Mouse (Mus musculus): ENCODE data around the gene Trp53. TPM values are rescaled to one million over a fixed set of nuclear protein-coding genes. Genes with fewer than 3 reads are reported as not detected.
A peak's percentile ranks its signal among the peaks of the same experiment; 100 is the strongest.

The Trp53 gene
- polyA plus RNA-seq (2015; fragmentation: Nextera tagmentation; extraction: Ambion mirVana) = 34.5 and 37.5 TPM in 2 replicates

DNA sequence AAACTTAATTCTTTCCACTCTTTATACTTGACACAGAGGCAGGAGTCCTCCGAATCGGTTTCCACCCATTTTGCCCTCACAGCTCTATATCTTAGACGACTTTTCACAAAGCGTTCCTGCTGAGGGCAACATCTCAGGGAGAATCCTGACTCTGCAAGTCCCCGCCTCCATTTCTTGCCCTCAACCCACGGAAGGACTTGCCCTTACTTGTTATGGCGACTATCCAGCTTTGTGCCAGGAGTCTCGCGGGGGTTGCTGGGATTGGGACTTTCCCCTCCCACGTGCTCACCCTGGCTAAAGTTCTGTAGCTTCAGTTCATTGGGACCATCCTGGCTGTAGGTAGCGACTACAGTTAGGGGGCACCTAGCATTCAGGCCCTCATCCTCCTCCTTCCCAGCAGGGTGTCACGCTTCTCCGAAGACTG, at the start of gene Trp53, which contains the start of gene Wrap53:
Trp53 (plus strand) TSS at position 269 of the 424 bp plus-strand sequence.
Wrap53 (minus strand) TSS at position 165 of the 424 bp plus-strand sequence.

DNA sequence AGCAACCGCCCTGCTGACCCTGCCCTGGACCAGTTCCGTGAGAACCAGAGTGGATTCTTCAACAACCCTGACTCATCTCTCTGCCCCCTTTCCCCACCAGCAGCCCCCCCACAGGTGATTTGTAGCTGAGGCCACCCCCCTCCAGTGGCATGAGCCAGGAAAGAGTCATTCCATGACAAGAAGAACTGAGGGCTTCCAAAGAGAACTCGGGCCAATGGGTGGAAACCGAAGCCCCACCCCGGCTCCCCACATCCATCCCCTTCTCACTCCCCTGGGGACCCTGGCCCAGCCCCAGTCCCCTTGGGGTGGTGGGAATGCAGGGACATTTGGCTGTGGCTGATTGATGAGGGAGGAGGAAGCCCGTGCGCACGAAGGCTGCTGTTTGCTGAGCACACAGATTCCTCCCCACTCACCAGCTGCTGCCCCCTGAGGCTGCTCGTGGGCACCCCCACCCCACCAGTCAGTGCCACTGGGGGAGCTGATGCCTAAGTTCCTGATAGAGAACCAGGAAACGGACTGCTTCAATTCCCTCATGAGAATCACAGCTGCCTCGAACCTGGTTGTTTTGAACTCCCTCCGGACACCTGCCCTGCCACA, 31.0 kb upstream of the Trp53 start, which contains the start of gene Dnah2:
Dnah2 (minus strand) TSS at position 51 of the 597 bp plus-strand sequence.

GRCm38 (mm10) chr11:69559851-69560765, 20.1 kb upstream of the Trp53 start, which contains the start of gene Efnb3:
TSS of gene Efnb3 (minus strand) at chr11:69560205.

DNA sequence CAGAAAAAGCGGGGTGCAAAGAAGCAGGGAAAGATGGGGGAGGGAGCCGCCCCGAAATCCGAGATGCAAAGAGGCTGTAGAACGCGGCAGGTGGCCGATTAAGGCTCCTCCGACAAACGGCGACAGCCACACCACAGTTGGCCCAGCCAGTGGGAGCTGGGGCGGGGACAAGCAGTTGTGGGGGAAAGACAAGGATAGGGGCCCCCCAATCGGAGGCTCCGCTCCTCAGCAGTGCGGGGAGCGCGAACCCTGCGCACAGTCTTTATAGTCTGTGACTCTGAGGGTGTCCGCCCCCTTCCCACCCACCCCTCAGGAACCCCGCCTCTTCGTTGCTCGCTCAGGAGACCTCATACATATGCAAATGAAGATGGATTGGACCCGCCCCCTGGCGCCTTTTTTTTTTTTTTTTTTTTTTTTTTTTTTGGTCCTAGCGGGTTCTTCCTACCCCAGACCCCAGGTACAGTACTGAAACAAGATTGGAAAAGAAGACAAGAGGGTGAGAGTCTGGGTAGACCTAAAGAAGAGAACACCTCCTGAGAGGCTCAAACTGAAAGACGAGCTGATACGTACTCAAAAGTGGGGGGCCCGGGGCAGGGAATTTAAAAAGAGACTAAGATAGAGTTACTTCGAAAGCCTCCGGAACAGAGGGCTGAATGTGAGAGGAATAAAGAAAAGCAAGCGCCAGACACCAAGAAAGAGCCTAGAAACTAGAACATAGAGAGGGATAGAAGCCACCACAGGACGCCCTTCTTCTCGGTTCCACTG, 25.7 kb downstream of the Trp53 start, which contains the start of gene Atp1b2:
Atp1b2 (minus strand) TSS at position 217 of the 765 bp plus-strand sequence.

GRCm38 (mm10) chr11:69617805-69618204, 37.6 kb downstream of the Trp53 start, which contains the start of gene Shbg:
TSS of gene Shbg (minus strand) at chr11:69617905.

DNA sequence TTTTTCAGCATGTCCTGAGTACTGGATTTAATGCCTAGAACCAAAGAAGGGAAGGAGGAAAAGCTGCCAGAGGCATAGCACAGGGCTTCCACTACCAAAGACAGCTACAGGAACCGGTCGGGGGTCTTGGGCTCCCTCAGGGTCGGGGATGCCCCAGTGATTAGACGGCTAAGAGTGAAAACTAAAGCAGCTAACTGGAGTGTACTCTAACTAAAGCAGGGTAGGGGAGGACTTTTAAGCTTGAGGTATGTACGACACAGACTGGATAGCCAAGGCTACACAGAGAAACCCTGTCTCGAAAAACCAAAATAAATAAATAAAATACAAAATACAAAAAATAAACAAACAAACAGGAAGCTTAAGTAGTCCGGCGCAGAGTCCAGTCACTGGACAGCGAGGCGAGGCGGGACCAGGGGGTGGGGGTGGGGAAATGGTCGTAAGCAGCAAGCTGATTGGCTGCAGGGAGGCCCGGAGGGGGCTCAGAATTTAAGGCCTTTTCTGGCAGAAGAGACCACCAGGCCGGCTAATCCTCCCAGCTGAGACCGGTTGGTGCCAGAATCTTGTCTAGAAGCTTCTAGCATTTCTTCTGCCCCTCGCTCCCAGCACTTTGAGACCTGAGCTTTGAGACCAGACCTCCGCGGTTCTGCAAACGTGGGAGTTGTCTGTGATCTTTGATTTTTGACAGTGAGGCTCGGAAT, 41.6 kb downstream of the Trp53 start, which contains the start of gene Sat2:
Sat2 (plus strand) TSS at position 454 of the 698 bp plus-strand sequence.

DNA sequence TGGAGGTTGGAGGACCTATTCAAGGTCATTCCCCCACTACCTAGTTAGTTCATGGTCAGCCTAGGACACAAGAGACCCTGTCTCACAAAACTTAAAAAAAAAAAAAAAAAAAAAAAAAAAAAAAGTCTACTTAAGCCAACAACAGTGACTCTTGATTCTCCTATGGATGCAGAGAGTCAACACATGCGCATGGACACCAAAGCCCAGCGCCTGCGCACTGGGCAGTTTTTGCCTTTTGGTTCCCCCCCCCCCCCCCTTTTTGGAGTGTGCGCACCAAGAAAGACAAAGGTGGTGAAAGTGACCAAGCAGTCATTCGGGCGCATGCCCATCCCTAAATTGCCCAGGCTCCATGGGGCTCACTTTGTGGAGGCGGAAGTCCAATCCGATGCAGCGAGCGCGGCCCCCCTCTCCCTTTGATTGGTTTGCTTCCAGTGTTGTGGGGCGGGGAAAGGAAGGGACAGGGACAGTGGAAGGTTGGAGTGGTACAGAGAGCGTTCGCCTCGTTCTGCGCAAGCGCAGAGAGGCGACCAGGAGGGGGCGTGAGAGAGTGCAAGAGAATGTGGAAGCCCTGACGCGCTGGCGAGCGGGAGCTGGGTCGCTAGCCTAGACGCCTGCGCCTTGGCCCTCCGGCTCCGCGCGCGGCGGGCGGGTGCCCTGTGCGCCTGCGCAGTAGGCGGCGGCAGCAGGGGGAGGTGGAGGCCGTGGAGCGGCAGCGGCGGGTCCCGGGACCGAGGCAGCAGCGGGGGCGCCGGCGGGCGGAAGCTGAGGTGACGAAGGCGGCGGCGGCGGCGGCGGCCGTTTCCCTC, 52.3 kb downstream of the Trp53 start, which contains the start of gene Fxr2:
Fxr2 (plus strand) TSS at position 707 of the 806 bp plus-strand sequence.

MicroRNAs encoded within 50 kb of the gene (microRNA counts, 519-probe panel; counts per million panel counts)
- 2,197 counts per million, percentile 66 among the panel's probes with 10 or more counts for microRNA mmu-miR-467f

Small RNA genes lying within 50 kb of the gene (microRNA-seq; reads per million reads assigned to microRNA genes)
- gene Mir467f = 0 reads per million in 2 experiments

Other genes with a start within 250 kb of the Trp53 start
- gene Rnf227, start 239.9 kb upstream of the Trp53 start, polyA plus RNA-seq (2015; fragmentation: Nextera tagmentation; extraction: Ambion mirVana) = 2.1 and 6.3 TPM in 2 replicates
- gene Chd3, start 211.0 kb upstream of the Trp53 start, polyA plus RNA-seq (2015; fragmentation: Nextera tagmentation; extraction: Ambion mirVana) = 11.1 and 13.0 TPM in 2 replicates
- gene Naa38, start 184.9 kb upstream of the Trp53 start, polyA plus RNA-seq (2015; fragmentation: Nextera tagmentation; extraction: Ambion mirVana) = 111 and 120 TPM in 2 replicates
- gene Cyb5d1, start 184.7 kb upstream of the Trp53 start, polyA plus RNA-seq (2015; fragmentation: Nextera tagmentation; extraction: Ambion mirVana) = 12.4 and 14.5 TPM in 2 replicates
- 29.1 and 32.8 TPM in 2 replicates for gene Tmem88, start 182.1 kb upstream of the Trp53 start, polyA plus RNA-seq (2015; fragmentation: Nextera tagmentation; extraction: Ambion mirVana)
- gene Kdm6b, start 166.7 kb upstream of the Trp53 start, polyA plus RNA-seq (2015; fragmentation: Nextera tagmentation; extraction: Ambion mirVana) = 19.0 and 19.9 TPM in 2 replicates
- 0.36 and 0.65 TPM in 2 replicates for gene Dnah2, start 31.2 kb upstream of the Trp53 start, polyA plus RNA-seq (2015; fragmentation: Nextera tagmentation; extraction: Ambion mirVana)
- 0.50 and 0.89 TPM in 2 replicates for gene Efnb3, start 20.2 kb upstream of the Trp53 start, polyA plus RNA-seq (2015; fragmentation: Nextera tagmentation; extraction: Ambion mirVana)
- gene Wrap53, start 104 bp upstream of the Trp53 start, polyA plus RNA-seq (2015; fragmentation: Nextera tagmentation; extraction: Ambion mirVana) = 5.3 and 7.8 TPM in 2 replicates
- gene Atp1b2, start 25.6 kb downstream of the Trp53 start, polyA plus RNA-seq (2015; fragmentation: Nextera tagmentation; extraction: Ambion mirVana) = 74.2 and 78.6 TPM in 2 replicates
- gene Shbg, start 37.5 kb downstream of the Trp53 start, polyA plus RNA-seq (2015; fragmentation: Nextera tagmentation; extraction: Ambion mirVana) = 0.45 and 0.63 TPM in 2 replicates
- 12.4 and 15.9 TPM in 2 replicates for gene Sat2, start 41.7 kb downstream of the Trp53 start, polyA plus RNA-seq (2015; fragmentation: Nextera tagmentation; extraction: Ambion mirVana)
- 19.9 and 21.3 TPM in 2 replicates for gene Fxr2, start 52.6 kb downstream of the Trp53 start, polyA plus RNA-seq (2015; fragmentation: Nextera tagmentation; extraction: Ambion mirVana)
- gene Sox15, start 75.0 kb downstream of the Trp53 start, polyA plus RNA-seq (2015; fragmentation: Nextera tagmentation; extraction: Ambion mirVana) = 0.16 TPM in 1 of 2 replicates, not detected in the other
- gene Mpdu1, start 82.3 kb downstream of the Trp53 start, polyA plus RNA-seq (2015; fragmentation: Nextera tagmentation; extraction: Ambion mirVana) = 29.7 and 47.4 TPM in 2 replicates
- gene Cd68, start 85.8 kb downstream of the Trp53 start, polyA plus RNA-seq (2015; fragmentation: Nextera tagmentation; extraction: Ambion mirVana) = 16.2 and 25.5 TPM in 2 replicates
- gene Eif4a1, start 92.1 kb downstream of the Trp53 start, polyA plus RNA-seq (2015; fragmentation: Nextera tagmentation; extraction: Ambion mirVana) = 167 and 224 TPM in 2 replicates
- gene Senp3, start 101.7 kb downstream of the Trp53 start, polyA plus RNA-seq (2015; fragmentation: Nextera tagmentation; extraction: Ambion mirVana) = 26.4 and 29.2 TPM in 2 replicates
- gene Tnfsf13, start 105.4 kb downstream of the Trp53 start, polyA plus RNA-seq (2015; fragmentation: Nextera tagmentation; extraction: Ambion mirVana) = 0.65 and 0.67 TPM in 2 replicates
- 11.5 and 13.1 TPM in 2 replicates for gene Tnfsf12, start 115.5 kb downstream of the Trp53 start, polyA plus RNA-seq (2015; fragmentation: Nextera tagmentation; extraction: Ambion mirVana)
- 5.9 and 6.9 TPM in 2 replicates for gene Tnfsfm13, start 115.7 kb downstream of the Trp53 start, polyA plus RNA-seq (2015; fragmentation: Nextera tagmentation; extraction: Ambion mirVana)
- 9.3 and 10.3 TPM in 2 replicates for gene Polr2a, start 178.3 kb downstream of the Trp53 start, polyA plus RNA-seq (2015; fragmentation: Nextera tagmentation; extraction: Ambion mirVana)
- gene Slc35g3, start 181.6 kb downstream of the Trp53 start, polyA plus RNA-seq (2015; fragmentation: Nextera tagmentation; extraction: Ambion mirVana) = not detected in 2 replicates
- gene Zbtb4, start 185.6 kb downstream of the Trp53 start, polyA plus RNA-seq (2015; fragmentation: Nextera tagmentation; extraction: Ambion mirVana) = 2.5 and 2.9 TPM in 2 replicates
- gene Chrnb1, start 215.6 kb downstream of the Trp53 start, polyA plus RNA-seq (2015; fragmentation: Nextera tagmentation; extraction: Ambion mirVana) = 79.0 and 95.8 TPM in 2 replicates
- gene Fgf11, start 221.5 kb downstream of the Trp53 start, polyA plus RNA-seq (2015; fragmentation: Nextera tagmentation; extraction: Ambion mirVana) = 1.5 and 2.2 TPM in 2 replicates
- 0.31 and 0.45 TPM in 2 replicates for gene Tmem102, start 225.3 kb downstream of the Trp53 start, polyA plus RNA-seq (2015; fragmentation: Nextera tagmentation; extraction: Ambion mirVana)
- not detected in 2 replicates for gene Gm39566, start 234.9 kb downstream of the Trp53 start, polyA plus RNA-seq (2015; fragmentation: Nextera tagmentation; extraction: Ambion mirVana)
- gene Spem2, start 238.1 kb downstream of the Trp53 start, polyA plus RNA-seq (2015; fragmentation: Nextera tagmentation; extraction: Ambion mirVana) = not detected in 2 replicates
- gene Spem1, start 241.8 kb downstream of the Trp53 start, polyA plus RNA-seq (2015; fragmentation: Nextera tagmentation; extraction: Ambion mirVana) = not detected in 2 replicates